Mouse (Mus musculus) embryonic facial prominence, embryonic 13.5 days (tissue): ENCODE measurements at regions not wholly inside any gene's neighbourhood (a gene's known extent, or its start where the extent isn't known, plus 50 kb on each side); places are given as distances from the start of the nearest gene placed in this dataset.
"Not testable (repeated sequence)": the region's sequence is repeated elsewhere in the genome, so short reads cannot be mapped to it uniquely, and the experiment has no call there.

Experiments used
- ATAC-seq: fragments of 200-750 bp; cut with Nextera tagmentation; 2 replicates; pipeline ENCODE4 v1.8.0; 2017; ENCODE audit warnings: low read depth; ENCODE audit not compliant: insufficient number of reproducible peaks, insufficient read depth, low FRiP score, low TSS enrichment
- H3K27ac ChIP-seq: fragments of 300-500 bp; sonication (generic); 2 replicates; pipeline ENCODE4 v1.5.1; 2015; ENCODE audit warnings: moderate library complexity, mild to moderate bottlenecking, inconsistent platforms
- H3K27me3 ChIP-seq: fragments of 300-500 bp; sonication (generic); 2 replicates; pipeline ENCODE4 v1.6.1; 2015; ENCODE audit warnings: mild to moderate bottlenecking, inconsistent platforms
- H3K36me3 ChIP-seq: fragments of 300-500 bp; sonication (generic); 2 replicates; pipeline ENCODE4 v1.6.1; 2015; ENCODE audit warnings: mild to moderate bottlenecking, inconsistent platforms
- H3K4me1 ChIP-seq: fragments of 300-500 bp; sonication (generic); 2 replicates; pipeline ENCODE4 v1.6.1; 2015; ENCODE audit warnings: inconsistent platforms
- H3K4me2 ChIP-seq: fragments of 300-500 bp; sonication (generic); 2 replicates; pipeline ENCODE4 v1.6.1; 2015; ENCODE audit warnings: moderate library complexity, mild to moderate bottlenecking, inconsistent platforms
- H3K4me3 ChIP-seq: fragments of 300-500 bp; sonication (generic); 2 replicates; pipeline ENCODE4 v1.5.1; 2015; ENCODE audit warnings: mild to moderate bottlenecking, inconsistent platforms
- H3K9ac ChIP-seq: fragments of 300-500 bp; sonication (generic); 2 replicates; pipeline ENCODE4 v1.6.1; 2015; ENCODE audit warnings: mild to moderate bottlenecking, inconsistent platforms
- H3K9me3 ChIP-seq: fragments of 300-500 bp; sonication (generic); 2 replicates; pipeline ENCODE4 v1.6.1; 2016; ENCODE audit warnings: inconsistent platforms
- WGBS: fragments of 180-500 bp; shearing (Covaris S2); methylation state at CpG from one replicate; pipeline ENCODE4 v1.1.7; 2015; ENCODE audit warnings: mixed read lengths; 5-methylcytosine and 5-hydroxymethylcytosine counted together

DNA sequence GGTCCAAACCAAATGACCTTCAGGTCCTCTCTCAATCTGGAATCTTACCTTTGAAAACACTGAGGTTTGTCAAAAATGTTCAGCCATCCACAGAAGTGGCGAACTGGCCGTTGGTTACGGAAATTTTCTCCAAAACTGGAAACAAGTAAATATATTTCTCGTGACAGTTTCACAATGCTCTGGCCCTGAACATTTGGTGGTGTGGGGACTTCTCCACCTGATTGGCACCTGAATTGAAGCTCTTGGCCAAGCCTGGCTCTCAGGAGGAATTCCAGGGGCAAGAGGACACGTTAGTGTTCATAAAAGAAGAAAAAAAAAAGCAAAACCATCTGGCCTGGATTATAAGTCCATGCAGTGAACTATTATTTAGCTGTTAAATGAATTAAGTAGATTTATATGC lies 98.3 kb upstream of the Dlg1 start:
- Histone ChIP-seq H3K9me3 (no peaks in the 10 kb centered on the region), H3K36me3 (no peaks in the 10 kb centered on the region), H3K4me3 (no peak overlapping the region), H3K4me1 (no peaks in the 10 kb centered on the region), H3K27me3 (no peaks in the 10 kb centered on the region), H3K27ac (no peak overlapping the region), H3K4me2 (no peak overlapping the region), H3K9ac (no peak overlapping the region)
- WGBS, result 69% methylated on average over 5 of the region's 5 CpGs
- ATAC-seq, result no peak

DNA sequence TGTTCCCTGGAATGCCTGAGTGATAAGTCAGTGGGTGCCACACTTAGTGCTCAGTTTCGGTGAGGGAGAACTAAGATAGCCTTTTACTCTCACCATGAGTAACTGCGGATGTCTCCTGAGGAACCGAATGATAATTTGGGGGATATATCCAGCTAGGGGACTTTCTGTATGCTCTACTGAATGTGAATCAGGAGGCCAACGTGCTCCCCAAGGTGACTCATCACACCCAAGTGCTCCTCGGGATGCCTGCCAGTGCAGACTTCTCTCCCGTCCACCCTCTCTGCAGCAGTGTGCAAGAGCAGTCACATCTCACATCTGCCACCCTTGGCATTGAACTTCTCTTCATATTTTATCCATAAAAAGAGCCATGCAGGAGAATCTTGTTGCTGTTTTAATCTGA lies 94.9 kb upstream of the Dlg1 start:
- Histone ChIP-seq H3K4me2 (no peak overlapping the region), H3K27me3 (no peaks in the 10 kb centered on the region), H3K9me3 (no peaks in the 10 kb centered on the region), H3K27ac (no peak overlapping the region), H3K9ac (no peak overlapping the region), H3K4me1 (no peaks in the 10 kb centered on the region), H3K36me3 (no peaks in the 10 kb centered on the region), H3K4me3 (no peak overlapping the region)
- WGBS, result 86% methylated on average over 6 of the region's 6 CpGs
- no peak for ATAC-seq

GRCm38 (mm10) chr16:31569871-31570270 lies 93.4 kb upstream of the Dlg1 start:
- Histone ChIP-seq H3K4me2 (no peak overlapping the region), H3K4me3 (no peak overlapping the region), H3K9ac (no peak overlapping the region), H3K36me3 (no peaks in the 10 kb centered on the region), H3K27me3 (no peaks in the 10 kb centered on the region), H3K9me3 (no peaks in the 10 kb centered on the region), H3K4me1 (0 out of 2 replicates have a peak, but pooled peaks cover 1% of the 10 kb centered on the region), H3K27ac (no peak overlapping the region)
- WGBS, result 42% methylated on average over 6 of the region's 6 CpGs
- no peak for ATAC-seq

DNA sequence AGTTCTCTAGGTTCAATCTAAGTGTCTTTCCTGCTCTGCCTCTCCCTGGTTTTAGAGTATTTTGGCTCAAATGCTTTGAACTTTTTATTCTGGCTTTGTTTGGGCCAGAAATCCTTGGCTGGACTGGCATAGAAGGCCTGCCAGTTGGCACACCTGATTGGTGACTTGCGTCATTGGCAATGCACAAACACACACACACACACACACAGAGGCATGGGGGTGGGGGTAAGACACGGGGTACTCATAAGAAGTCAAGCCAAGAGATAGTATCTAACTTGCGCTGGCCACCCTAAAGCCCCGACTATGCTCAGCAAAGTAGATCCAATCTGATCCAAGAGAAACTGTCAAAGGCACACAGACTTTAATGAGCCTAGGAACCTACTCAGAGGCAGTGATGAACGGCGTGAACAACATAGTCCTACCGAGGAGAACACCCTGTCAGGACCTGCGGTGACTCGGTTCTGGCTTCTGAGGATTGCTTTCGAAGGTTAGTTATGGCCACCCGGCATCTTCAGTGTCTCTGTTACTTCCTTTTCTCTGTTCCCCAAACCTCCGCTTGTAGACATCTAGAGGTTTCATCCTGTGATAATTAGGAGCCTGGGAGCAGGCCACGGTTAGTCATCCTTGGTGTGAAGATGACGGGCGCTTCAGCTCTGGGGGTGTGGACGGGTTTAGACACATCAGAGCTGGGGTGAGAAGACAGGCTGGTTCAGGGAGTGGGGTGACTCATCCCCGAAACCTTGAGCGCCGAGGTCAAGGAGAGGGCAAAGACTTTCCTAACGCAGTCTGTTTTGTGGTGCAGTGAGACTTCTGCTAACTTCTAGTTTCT lies 92.7 kb upstream of the Dlg1 start:
- WGBS, result 88% methylated on average over 20 of the region's 20 CpGs
- Histone ChIP-seq H3K4me1 (peaks cover 8% of the 10 kb centered on the region), H3K9ac (no peak overlapping the region), H3K4me3 (no peak overlapping the region), H3K27ac (no peak overlapping the region), H3K36me3 (no peaks in the 10 kb centered on the region), H3K4me2 (no peak overlapping the region), H3K27me3 (no peaks in the 10 kb centered on the region), H3K9me3 (no peaks in the 10 kb centered on the region)
- no peak for ATAC-seq

DNA sequence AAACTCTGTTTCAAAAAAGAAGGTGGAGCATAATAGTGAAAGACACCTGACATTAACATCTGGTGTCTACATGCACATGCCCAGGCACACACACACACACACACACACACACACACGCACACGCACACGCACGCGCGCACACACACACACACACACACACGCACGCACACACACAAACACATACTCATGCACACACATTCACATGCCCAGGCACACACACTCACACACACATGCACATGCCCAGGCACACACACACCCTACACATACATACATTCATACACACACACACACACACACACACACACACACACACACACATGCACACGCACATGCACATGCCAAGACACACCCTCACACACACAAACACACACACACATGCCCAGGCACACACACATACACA lies 89.4 kb upstream of the Dlg1 start:
- ATAC-seq, H3K27ac ChIP-seq, H3K9me3 ChIP-seq, H3K27me3 ChIP-seq, H3K4me3 ChIP-seq, H3K4me2 ChIP-seq, H3K36me3 ChIP-seq, H3K9ac ChIP-seq: not testable (repeated sequence)
- WGBS, result 97% methylated on average over 9 of the region's 9 CpGs
- H3K4me1 ChIP-seq, result peaks cover 18% of the 10 kb centered on the region

DNA sequence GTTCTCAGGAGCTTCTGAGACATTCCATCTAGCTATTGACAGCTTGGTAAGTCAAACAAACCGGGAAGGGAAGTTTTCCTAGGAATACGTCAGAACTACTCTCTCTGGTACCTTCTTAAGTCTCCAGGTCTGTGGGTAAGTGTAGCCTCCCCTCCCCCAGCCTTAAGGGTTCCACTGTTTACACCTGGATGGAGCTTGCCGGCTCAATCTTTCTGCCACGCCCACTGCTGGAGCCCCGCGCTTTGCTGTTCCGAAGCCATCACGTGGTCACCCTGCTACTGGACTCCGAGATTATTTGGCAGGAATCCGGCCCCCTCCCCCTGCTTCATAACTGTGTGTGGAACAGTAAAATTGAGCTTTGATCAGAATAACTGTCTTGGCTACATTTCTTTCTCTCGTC lies 87.6 kb upstream of the Dlg1 start:
- H3K27me3 ChIP-seq, ATAC-seq, H3K27ac ChIP-seq, H3K9ac ChIP-seq, H3K9me3 ChIP-seq, H3K36me3 ChIP-seq, H3K4me3 ChIP-seq: not testable (repeated sequence)
- Histone ChIP-seq H3K4me1 (peaks cover 18% of the 10 kb centered on the region), H3K4me2 (peak overlapping the region; percentile 20; the same call in 1 of the 2 replicates)
- WGBS, result 36% methylated on average over 11 of the region's 11 CpGs

DNA sequence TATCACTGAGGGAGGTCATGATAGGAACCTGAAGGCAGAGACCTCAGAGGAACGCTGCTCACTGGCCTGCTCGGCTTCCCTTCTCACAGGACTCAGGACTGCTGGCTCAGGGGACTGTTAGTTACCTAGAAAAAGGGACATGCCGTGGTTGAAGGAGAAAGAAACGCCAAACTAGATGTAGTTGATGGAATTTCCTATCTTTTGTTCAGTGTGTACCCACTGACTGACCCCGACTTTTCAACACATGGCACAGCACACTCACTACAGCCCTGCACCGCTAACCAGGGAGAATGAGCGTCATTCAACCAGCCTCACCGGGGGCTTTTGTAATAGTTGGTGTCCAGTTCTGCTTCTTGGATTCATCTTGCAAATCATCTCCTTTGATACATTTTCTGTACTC lies 86.8 kb upstream of the Dlg1 start:
- no peaks in the 10 kb centered on the region for H3K27me3 ChIP-seq
- H3K9ac ChIP-seq, result no peak overlapping the region
- H3K4me1 ChIP-seq, result peaks cover 18% of the 10 kb centered on the region
- H3K27ac ChIP-seq, result no peak overlapping the region
- no peaks in the 10 kb centered on the region for H3K36me3 ChIP-seq
- WGBS, result 70% methylated on average over 8 of the region's 8 CpGs
- no peak overlapping the region for H3K4me2 ChIP-seq
- no peak overlapping the region for H3K4me3 ChIP-seq
- no peaks in the 10 kb centered on the region for H3K9me3 ChIP-seq
- no peak for ATAC-seq

DNA sequence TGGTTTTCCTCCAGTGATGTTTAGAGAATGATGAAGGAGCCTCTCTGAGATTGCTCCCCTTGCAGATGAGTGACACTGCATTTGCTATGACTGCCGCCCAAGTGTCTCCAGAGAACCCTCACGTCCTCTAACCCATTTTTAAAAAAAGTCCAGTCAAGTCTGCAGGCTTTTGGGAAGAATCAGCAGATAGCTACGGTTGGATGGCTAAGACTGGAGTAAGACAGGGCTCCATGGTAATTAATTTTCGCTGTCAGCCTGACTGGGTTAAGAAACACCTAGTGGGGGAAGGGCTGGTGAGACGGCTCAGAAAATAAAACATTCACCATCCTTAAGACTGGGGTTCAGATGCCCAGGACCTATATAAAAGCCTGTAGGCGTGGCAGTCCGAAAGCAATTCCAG lies 85.9 kb upstream of the Dlg1 start:
- Histone ChIP-seq H3K4me1 (peaks cover 18% of the 10 kb centered on the region), H3K9ac (no peak overlapping the region), H3K36me3 (no peaks in the 10 kb centered on the region), H3K4me3 (no peak overlapping the region), H3K27me3 (no peaks in the 10 kb centered on the region), H3K9me3 (no peaks in the 10 kb centered on the region), H3K4me2 (no peak overlapping the region), H3K27ac (no peak overlapping the region)
- WGBS, result 80% methylated on average over 7 of the region's 7 CpGs
- no peak for ATAC-seq

DNA sequence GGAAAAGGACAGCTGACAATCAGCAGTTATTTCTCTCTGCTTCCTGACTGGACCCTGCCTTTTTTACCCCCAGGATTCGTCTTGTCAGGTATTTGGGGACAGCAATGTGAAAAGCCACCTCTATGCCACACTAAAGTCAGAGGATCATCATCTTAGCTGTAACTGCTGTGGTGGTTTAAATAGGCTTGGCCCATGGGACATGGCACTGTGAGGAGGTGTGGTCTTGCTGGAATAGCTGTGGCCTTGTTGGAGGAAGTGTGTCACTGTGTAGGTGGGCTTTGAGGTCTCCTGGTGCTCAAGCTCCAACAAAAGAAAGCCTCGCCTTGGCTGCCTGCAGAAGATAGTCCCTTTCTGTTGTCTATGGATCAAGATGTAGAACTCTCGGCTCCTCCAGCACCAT lies 83.9 kb upstream of the Dlg1 start:
- Histone ChIP-seq H3K36me3 (no peaks in the 10 kb centered on the region), H3K4me2 (no peak overlapping the region), H3K27ac (no peak overlapping the region), H3K9me3 (no peaks in the 10 kb centered on the region), H3K4me1 (peaks cover 18% of the 10 kb centered on the region), H3K27me3 (no peaks in the 10 kb centered on the region), H3K9ac (no peak overlapping the region), H3K4me3 (no peak overlapping the region)
- WGBS, result 88% methylated on average over 3 of the region's 3 CpGs
- no peak for ATAC-seq

- Histone ChIP-seq H3K4me3 (no peak overlapping the region), H3K27ac (no peak overlapping the region), H3K36me3 (no peaks in the 10 kb centered on the region), H3K4me1 (peaks cover 8% of the 10 kb centered on the region), H3K27me3 (no peaks in the 10 kb centered on the region), H3K4me2 (no peak overlapping the region), H3K9ac (no peak overlapping the region), H3K9me3 (no peaks in the 10 kb centered on the region)
- ATAC-seq, result no peak
- 94% methylated on average over 6 of the region's 6 CpGs for WGBS
Measured at GRCm38 (mm10) chr16:31580779-31581178, 82.5 kb upstream of the Dlg1 start.

DNA sequence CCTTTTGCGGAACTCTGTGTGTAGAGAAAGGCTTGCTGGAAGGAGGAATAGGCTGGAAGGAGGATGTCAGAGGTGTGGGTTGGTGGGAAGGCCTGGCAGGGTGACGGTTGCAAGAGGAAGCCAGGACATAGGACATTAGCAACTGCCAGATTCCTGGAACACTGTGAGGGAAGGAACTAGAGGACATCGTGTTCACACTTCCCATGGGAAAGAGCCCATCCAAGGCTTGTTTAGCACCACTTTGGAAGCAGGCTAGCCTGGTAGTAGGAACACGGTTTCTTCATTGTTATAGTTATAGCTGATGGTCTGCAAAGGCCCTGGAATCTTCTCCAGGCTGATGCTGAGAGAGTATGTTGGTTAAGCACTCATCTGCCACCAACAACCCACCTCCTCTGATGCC lies 80.4 kb upstream of the Dlg1 start:
- no peak for ATAC-seq
- H3K9me3 ChIP-seq, result no peaks in the 10 kb centered on the region
- no peaks in the 10 kb centered on the region for H3K4me1 ChIP-seq
- 88% methylated on average over 4 of the region's 4 CpGs for WGBS
- no peak overlapping the region for H3K27ac ChIP-seq
- H3K9ac ChIP-seq, result no peak overlapping the region
- H3K4me3 ChIP-seq, result no peak overlapping the region
- H3K36me3 ChIP-seq, result no peaks in the 10 kb centered on the region
- no peaks in the 10 kb centered on the region for H3K27me3 ChIP-seq
- no peak overlapping the region for H3K4me2 ChIP-seq

DNA sequence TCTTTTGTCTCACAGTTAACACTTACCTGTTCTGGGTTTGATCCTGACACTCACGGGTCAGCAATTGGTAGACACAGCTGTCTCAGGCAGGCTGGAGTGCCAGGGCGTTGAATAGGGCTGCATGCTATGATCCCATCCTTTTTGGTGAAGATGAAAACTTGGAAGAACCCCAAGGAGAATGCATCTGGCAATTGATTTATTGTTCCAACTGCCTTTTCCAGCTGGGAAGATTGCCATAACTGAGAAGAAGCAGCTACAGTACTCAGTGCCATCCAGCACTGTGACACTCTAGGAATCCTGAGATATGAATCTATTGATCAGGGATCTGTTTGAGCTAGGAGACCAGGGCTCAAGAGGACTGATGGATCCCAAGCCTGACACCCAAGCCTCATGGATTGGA lies 79.6 kb upstream of the Dlg1 start:
- H3K9ac ChIP-seq, result no peak overlapping the region
- no peak for ATAC-seq
- peaks cover under 1% of the 10 kb centered on the region; the same call in 1 of the 2 replicates for H3K4me1 ChIP-seq
- H3K27me3 ChIP-seq, result no peaks in the 10 kb centered on the region
- no peak overlapping the region for H3K4me2 ChIP-seq
- 86% methylated on average over 2 of the region's 2 CpGs for WGBS
- H3K9me3 ChIP-seq, result no peaks in the 10 kb centered on the region
- H3K4me3 ChIP-seq, result no peak overlapping the region
- H3K27ac ChIP-seq, result no peak overlapping the region
- H3K36me3 ChIP-seq, result no peaks in the 10 kb centered on the region
